Mouse (Mus musculus) midbrain, embryonic 15.5 days (tissue): ENCODE results near the gene Snx3. TPM values are rescaled to one million over a fixed set of nuclear protein-coding genes. Genes with fewer than 3 reads are reported as not detected.

ENCODE experiments used
- ATAC-seq: fragments of 200-750 bp; cut with Nextera tagmentation; replicated peaks from 2 replicates; pipeline ENCODE4 v1.8.0; 2017; ENCODE audit warnings: moderate TSS enrichment
- H3K27ac ChIP-seq: fragments of 300-500 bp; sonication (generic); 2 replicates; pipeline ENCODE4 v1.5.1; 2015; ENCODE audit warnings: mild to moderate bottlenecking, inconsistent platforms
- H3K27me3 ChIP-seq: fragments of 300-500 bp; sonication (generic); replicated peaks from 2 replicates; pipeline ENCODE4 v1.6.1; 2015; ENCODE audit warnings: inconsistent platforms
- H3K36me3 ChIP-seq: fragments of 300-500 bp; sonication (generic); replicated peaks from 2 replicates; pipeline ENCODE4 v1.6.1; 2015; ENCODE audit warnings: inconsistent platforms
- H3K4me1 ChIP-seq: fragments of 300-500 bp; sonication (generic); 2 replicates; pipeline ENCODE4 v1.6.1; 2015; ENCODE audit warnings: inconsistent platforms
- H3K4me2 ChIP-seq: fragments of 300-500 bp; sonication (generic); 2 replicates; pipeline ENCODE4 v1.6.1; 2015; ENCODE audit warnings: inconsistent platforms, mild to moderate bottlenecking, moderate library complexity
- H3K4me3 ChIP-seq: fragments of 300-500 bp; sonication (generic); 2 replicates; pipeline ENCODE4 v1.5.1; 2015; ENCODE audit warnings: mild to moderate bottlenecking, inconsistent platforms
- H3K9ac ChIP-seq: fragments of 300-500 bp; sonication (generic); 2 replicates; pipeline ENCODE4 v1.6.1; 2015; ENCODE audit warnings: mild to moderate bottlenecking, inconsistent platforms
- H3K9me3 ChIP-seq: fragments of 300-500 bp; sonication (generic); 2 replicates; pipeline ENCODE4 v1.6.1; 2016; ENCODE audit warnings: inconsistent platforms
- WGBS: fragments of 180-500 bp; shearing (Covaris S2); methylation state at CpG from one replicate; pipeline ENCODE4 v1.1.7; 2015; ENCODE audit warnings: mixed read lengths; 5-methylcytosine and 5-hydroxymethylcytosine counted together
- polyA plus RNA-seq: library from polyadenylated mRNA; unstranded; fragments of >200 nt; fragmentation: Nextera tagmentation; extraction: Ambion mirVana; gene quantifications from 2 replicates; pipeline ENCODE4 v1.2.1, GENCODE M21; 2015

Snx3 gene
- 285 and 293 TPM in 2 replicates for polyA plus RNA-seq

- 0% methylated on average over 68 of the region's 68 CpGs for WGBS
- peak within 1 kb of the TSS; percentile 98 for H3K27ac ChIP-seq
- H3K4me2 ChIP-seq, result peak within 1 kb of the TSS; percentile 85
- no peaks in the 10 kb centered on the region for H3K27me3 ChIP-seq
- peak; percentile 97 for ATAC-seq
- H3K9me3 ChIP-seq, result no peaks in the 10 kb centered on the region
- H3K9ac ChIP-seq, result peak within 1 kb of the TSS; percentile 94
- H3K36me3 ChIP-seq, result no peaks in the 10 kb centered on the region
- peak within 1 kb of the TSS; percentile 82 for H3K4me3 ChIP-seq
- peaks cover 12% of the 10 kb centered on the region for H3K4me1 ChIP-seq
Measured at GRCm38 (mm10) chr10:42501775-42502348, at the start of gene Snx3. Snx3 (plus strand) TSS chr10:42502030.

GRCm38 (mm10) chr10:42454266-42454665, 47.6 kb upstream of the Snx3 start:
- Histone ChIP-seq H3K36me3 (no peaks in the 10 kb centered on the region), H3K27me3 (no peaks in the 10 kb centered on the region), H3K4me1 (no peaks in the 10 kb centered on the region), H3K9ac (no peak overlapping the region), H3K4me2 (no peak overlapping the region), H3K27ac (no peak overlapping the region), H3K4me3 (no peak overlapping the region), H3K9me3 (0 out of 2 replicates have a peak, but pooled peaks cover 2% of the 10 kb centered on the region)
- WGBS, result 79% methylated on average over 11 of the region's 11 CpGs
- no peak for ATAC-seq

- no peak overlapping the region for H3K27ac ChIP-seq
- H3K36me3 ChIP-seq, result no peaks in the 10 kb centered on the region
- ATAC-seq, result no peak
- H3K4me3 ChIP-seq, result no peak overlapping the region
- H3K27me3 ChIP-seq, result no peaks in the 10 kb centered on the region
- H3K9me3 ChIP-seq, result 0 out of 2 replicates have a peak, but pooled peaks cover 3% of the 10 kb centered on the region
- WGBS, result 91% methylated on average over 6 of the region's 6 CpGs
- no peaks in the 10 kb centered on the region for H3K4me1 ChIP-seq
- H3K9ac ChIP-seq, result no peak overlapping the region
- H3K4me2 ChIP-seq, result no peak overlapping the region
Measured at GRCm38 (mm10) chr10:42454690-42455089, 47.1 kb upstream of the Snx3 start.

- Histone ChIP-seq H3K9ac (no peak overlapping the region), H3K4me3 (no peak overlapping the region), H3K4me2 (no peak overlapping the region), H3K27me3 (no peaks in the 10 kb centered on the region), H3K27ac (no peak overlapping the region), H3K36me3 (no peaks in the 10 kb centered on the region), H3K9me3 (0 out of 2 replicates have a peak, but pooled peaks cover 3% of the 10 kb centered on the region), H3K4me1 (no peaks in the 10 kb centered on the region)
- ATAC-seq, result no peak
- 78% methylated on average over 5 of the region's 5 CpGs for WGBS
Measured at GRCm38 (mm10) chr10:42455981-42456380, 45.8 kb upstream of the Snx3 start.

GRCm38 (mm10) chr10:42457557-42458191, 44.2 kb upstream of the Snx3 start:
- ATAC-seq, result no peak
- Histone ChIP-seq H3K4me1 (no peaks in the 10 kb centered on the region), H3K9me3 (0 out of 2 replicates have a peak, but pooled peaks cover 3% of the 10 kb centered on the region), H3K4me2 (no peak overlapping the region), H3K9ac (no peak overlapping the region), H3K27me3 (no peaks in the 10 kb centered on the region), H3K36me3 (no peaks in the 10 kb centered on the region), H3K27ac (no peak overlapping the region), H3K4me3 (no peak overlapping the region)
- 83% methylated on average over 9 of the region's 9 CpGs for WGBS

GRCm38 (mm10) chr10:42464224-42464623, 37.6 kb upstream of the Snx3 start:
- H3K4me2 ChIP-seq, result no peak overlapping the region
- H3K27ac ChIP-seq, result no peak overlapping the region
- 0 out of 2 replicates have a peak, but pooled peaks cover 2% of the 10 kb centered on the region for H3K9me3 ChIP-seq
- 46% methylated on average over 5 of the region's 5 CpGs for WGBS
- no peaks in the 10 kb centered on the region for H3K4me1 ChIP-seq
- ATAC-seq, result no peak
- no peaks in the 10 kb centered on the region for H3K36me3 ChIP-seq
- no peaks in the 10 kb centered on the region for H3K27me3 ChIP-seq
- H3K4me3 ChIP-seq, result no peak overlapping the region
- no peak overlapping the region for H3K9ac ChIP-seq

- H3K9ac ChIP-seq, result no peak overlapping the region
- no peak for ATAC-seq
- H3K27me3 ChIP-seq, result no peaks in the 10 kb centered on the region
- H3K9me3 ChIP-seq, result no peaks in the 10 kb centered on the region
- no peak overlapping the region for H3K4me2 ChIP-seq
- WGBS, result 84% methylated on average over 14 of the region's 14 CpGs
- no peaks in the 10 kb centered on the region for H3K4me1 ChIP-seq
- no peaks in the 10 kb centered on the region for H3K36me3 ChIP-seq
- no peak overlapping the region for H3K27ac ChIP-seq
- H3K4me3 ChIP-seq, result no peak overlapping the region
Measured at GRCm38 (mm10) chr10:42464805-42465204, 37.0 kb upstream of the Snx3 start.

GRCm38 (mm10) chr10:42474946-42475514, 26.8 kb upstream of the Snx3 start:
- no peak for ATAC-seq
- H3K36me3 ChIP-seq, result no peaks in the 10 kb centered on the region
- WGBS, result 82% methylated on average over 6 of the region's 6 CpGs

GRCm38 (mm10) chr10:42476774-42477475, 24.9 kb upstream of the Snx3 start:
- ATAC-seq, result no peak
- H3K27ac ChIP-seq, result no peak overlapping the region
- 91% methylated on average over 10 of the region's 10 CpGs for WGBS

More at GRCm38 (mm10) chr10:42474946-42475514, 26.8 kb upstream of the Snx3 start:
- Histone ChIP-seq H3K4me1 (peaks cover 9% of the 10 kb centered on the region), H3K4me2 (no peak overlapping the region), H3K27me3 (no peaks in the 10 kb centered on the region), H3K27ac (no peak overlapping the region), H3K9me3 (no peaks in the 10 kb centered on the region), H3K4me3 (no peak overlapping the region), H3K9ac (no peak overlapping the region)

GRCm38 (mm10) chr10:42477550-42478340, 24.1 kb upstream of the Snx3 start:
- Histone ChIP-seq H3K4me2 (peak overlapping the region; percentile 82), H3K27ac (peak overlapping the region; percentile 84), H3K9ac (peak overlapping the region; percentile 67), H3K27me3 (no peaks in the 10 kb centered on the region), H3K4me3 (peak overlapping the region; percentile 61), H3K36me3 (no peaks in the 10 kb centered on the region), H3K9me3 (no peaks in the 10 kb centered on the region), H3K4me1 (peaks cover 9% of the 10 kb centered on the region)
- WGBS, result 14% methylated on average over 25 of the region's 25 CpGs
- peak; percentile 68 for ATAC-seq

More at GRCm38 (mm10) chr10:42476774-42477475, 24.9 kb upstream of the Snx3 start:
- Histone ChIP-seq H3K9me3 (no peaks in the 10 kb centered on the region), H3K27me3 (no peaks in the 10 kb centered on the region), H3K4me3 (no peak overlapping the region), H3K4me2 (peak overlapping the region; percentile 82; the same call in 1 of the 2 replicates), H3K36me3 (no peaks in the 10 kb centered on the region), H3K4me1 (peaks cover 9% of the 10 kb centered on the region), H3K9ac (no peak overlapping the region)

GRCm38 (mm10) chr10:42478341-42478720, 23.5 kb upstream of the Snx3 start, which contains the start of gene Afg1l:
Afg1l (minus strand) TSS chr10:42478565.
- Histone ChIP-seq H3K27me3 (no peaks in the 10 kb centered on the region), H3K9me3 (no peaks in the 10 kb centered on the region), H3K4me1 (peaks cover 9% of the 10 kb centered on the region), H3K36me3 (no peaks in the 10 kb centered on the region), H3K4me3 (peak within 1 kb of the TSS; percentile 61), H3K27ac (peak within 1 kb of the TSS; percentile 84), H3K4me2 (peak within 1 kb of the TSS; percentile 82), H3K9ac (peak within 1 kb of the TSS; percentile 67)
- WGBS, result under 1% methylated on average over 29 of the region's 29 CpGs
- ATAC-seq, result peak; percentile 94
